Mouse (Mus musculus) layer of hippocampus, postnatal 25 days (tissue): ENCODE results near the gene Ccnb1ip1. TPM values are rescaled to one million over a fixed set of nuclear protein-coding genes. Genes with fewer than 3 reads are reported as not detected.

Experiments used
- DNase-seq, 2 experiments: peaks; one replicate each; pipeline ENCODE4 v3.0.0; 2022; ENCODE audit warnings: mixed read lengths in 2 of 2, low spot score in 1 of 2; ENCODE audit errors: extremely low spot score in 1 of 2
- total RNA-seq, 2 experiments: library from RNA; stranded (reverse); gene quantifications; 2 replicates each; pipeline ENCODE4 v1.2.3; 2021

Ccnb1ip1 gene
- total RNA-seq, 2 experiments from 2014 or later: 0.69 TPM; not detected in 1

DNA sequence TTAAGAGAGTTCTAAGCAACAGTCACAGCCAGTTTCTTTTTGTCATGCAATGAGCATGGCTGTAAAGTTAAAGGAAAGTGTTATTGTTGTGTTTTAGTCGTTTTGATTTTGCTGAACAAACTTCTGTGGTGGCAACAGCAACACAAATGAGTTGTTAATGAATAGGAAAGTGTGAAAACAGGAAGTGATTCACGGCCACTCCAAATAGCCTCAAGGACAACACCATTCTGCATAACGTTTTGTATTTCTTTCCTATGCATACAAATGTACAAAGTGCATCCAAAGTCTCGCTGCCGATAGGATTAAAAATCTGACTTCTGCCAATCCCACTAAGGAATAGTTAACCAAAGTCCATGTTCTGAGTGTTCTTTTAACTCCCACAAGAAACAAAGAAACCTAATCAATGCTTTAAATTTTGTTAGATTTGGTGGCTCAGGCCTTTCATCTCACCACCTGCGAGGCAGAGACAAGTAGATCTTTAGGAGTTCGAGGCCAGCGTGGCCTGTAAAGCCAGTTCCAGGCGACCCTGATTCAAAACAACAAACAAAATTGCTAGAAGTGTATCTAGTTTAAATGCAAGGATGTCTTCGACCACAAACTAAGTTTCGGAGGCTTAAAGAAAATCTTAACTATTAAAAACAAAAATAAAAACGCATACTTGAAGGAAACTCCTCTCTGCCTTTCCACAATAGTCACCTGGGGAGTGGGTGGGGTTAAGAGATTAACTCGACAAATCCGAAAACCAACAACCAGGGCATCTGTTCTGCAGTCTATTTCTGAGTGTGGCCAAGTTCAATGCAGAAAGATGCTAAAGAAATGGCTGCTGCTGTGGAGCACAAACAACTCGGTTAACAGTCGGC is 22.9 kb downstream of the Ccnb1ip1 start:
- DNase-seq: no peak

DNA sequence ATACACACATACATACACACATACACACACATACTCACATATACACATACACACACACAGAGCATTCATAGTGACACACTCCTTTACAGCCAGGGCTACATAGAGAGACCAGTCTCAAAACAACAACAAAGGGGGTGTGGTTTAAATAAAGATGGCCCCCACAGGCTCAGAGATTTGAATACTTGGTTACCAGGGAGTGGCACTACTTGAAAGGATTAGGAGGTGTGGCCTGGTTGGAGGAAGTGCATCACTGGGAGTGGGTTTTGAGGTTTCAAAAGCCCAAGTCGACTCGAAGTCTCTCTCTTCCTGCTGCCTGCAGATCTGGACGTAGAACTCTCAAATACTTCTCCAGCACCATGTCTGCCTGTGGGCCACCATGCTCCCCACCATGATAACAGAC is 25.4 kb downstream of the Ccnb1ip1 start:
- DNase-seq: no peak

DNA sequence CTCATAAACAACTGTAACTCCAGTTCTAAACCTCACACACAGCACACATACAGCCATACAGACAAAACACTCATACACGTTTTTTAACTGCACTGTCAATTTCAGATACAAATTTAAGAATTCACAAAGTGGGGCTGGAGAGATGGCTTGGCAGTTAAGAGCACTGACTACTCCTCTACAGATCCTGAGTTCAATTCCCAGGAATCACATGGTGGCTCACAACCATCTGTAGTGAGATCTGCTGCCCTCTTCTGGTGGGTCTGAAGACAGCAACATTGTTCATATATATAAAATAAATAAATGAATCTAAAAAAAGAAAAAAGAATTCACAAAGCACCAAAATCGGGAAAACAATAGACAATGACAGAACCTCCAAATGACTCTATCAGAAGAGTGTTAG is 36.2 kb downstream of the Ccnb1ip1 start:
- no peak for DNase-seq

DNA sequence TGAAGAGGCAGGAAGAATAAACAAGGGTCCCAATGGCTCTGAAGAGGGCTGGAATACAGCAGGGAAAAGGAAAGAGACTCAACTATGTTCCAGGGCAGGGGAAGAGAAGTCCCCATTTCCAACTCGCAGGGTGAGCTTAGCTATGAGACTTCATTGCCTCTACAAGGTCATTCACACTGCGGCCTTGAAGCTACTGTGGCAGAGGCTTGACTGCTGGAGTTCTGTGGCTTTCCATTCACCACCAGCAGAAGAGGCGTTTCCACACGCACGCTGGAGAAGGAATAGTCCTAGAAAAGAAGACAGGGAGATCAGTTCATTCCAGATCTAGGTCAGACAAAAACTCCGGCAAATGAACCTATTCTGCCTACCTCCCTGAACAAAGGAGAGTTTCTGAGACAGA is 41.8 kb downstream of the Ccnb1ip1 start:
- DNase-seq: no peak

DNA sequence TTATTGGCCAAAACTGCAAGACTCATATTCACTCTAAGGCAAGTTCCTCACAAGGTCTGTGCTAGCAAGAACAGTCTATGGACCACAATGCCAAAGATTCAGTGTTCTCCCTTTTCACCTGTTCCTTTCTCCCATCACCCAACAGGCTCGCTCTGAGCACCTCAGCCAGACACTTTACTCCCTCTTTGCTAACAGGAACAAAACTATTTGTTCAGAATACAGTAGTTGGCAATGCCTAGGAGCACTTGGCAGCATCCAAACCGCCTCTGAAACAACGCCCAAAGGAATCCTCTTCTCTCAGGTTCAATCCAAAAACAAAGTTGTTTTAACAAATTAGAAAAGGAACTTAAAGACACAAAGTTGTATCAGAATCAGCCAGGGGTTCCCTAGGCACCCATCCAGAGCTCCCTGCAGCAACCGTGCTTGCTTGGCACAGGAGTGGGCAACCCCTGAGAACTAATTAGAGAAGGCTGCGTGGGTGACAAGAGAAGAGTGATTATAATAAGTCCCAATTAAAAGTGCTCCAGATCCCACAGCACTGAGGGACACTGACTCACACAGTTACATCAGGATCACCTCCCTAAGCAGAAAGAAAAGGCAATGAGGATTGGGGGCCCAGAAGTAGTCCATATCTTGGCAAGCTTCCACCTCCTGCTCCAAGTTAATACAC is 49.0 kb downstream of the Ccnb1ip1 start:
- no peak for DNase-seq

DNA sequence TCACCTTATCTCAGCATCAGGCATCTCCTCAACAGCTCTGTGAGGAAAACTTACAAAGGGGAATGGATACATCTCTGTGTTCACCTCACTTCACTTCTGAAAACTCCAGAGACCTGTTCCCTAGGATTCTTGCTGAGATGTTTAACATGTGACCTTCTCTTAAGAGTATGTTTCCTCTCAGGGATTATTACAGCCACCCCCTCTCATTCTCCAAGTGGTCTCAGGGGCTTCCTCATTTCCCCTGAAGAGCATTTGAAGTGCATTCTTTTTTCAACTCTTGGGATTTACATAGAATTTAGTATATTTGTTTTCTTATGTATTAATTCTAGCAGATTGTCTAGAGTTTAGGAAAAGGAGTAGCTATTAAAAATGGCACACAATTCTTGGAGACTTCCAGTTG is 62.5 kb downstream of the Ccnb1ip1 start, which contains the start of gene Olfr749:
Olfr749 (minus strand) TSS at position 101 of the 400 bp plus-strand sequence.
- DNase-seq: no peak

DNA sequence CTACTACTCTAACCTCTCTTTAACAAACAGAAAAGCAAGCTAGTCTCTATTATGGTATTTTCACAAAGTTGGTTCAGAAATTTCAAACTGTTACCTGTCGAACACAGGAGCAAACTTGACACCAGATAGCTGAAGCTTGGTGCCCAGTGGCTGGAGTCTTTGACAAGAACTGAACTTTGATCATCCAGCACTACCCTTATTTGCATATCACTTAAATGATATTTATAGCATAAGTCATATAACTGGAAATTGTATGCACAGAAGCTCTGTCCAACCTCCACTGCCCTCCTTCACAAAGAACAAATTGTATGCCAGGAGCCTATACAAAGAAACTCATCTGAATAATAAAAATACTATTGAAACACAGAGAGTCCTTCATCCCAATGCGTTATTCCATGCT is 65.9 kb downstream of the Ccnb1ip1 start:
- no peak for DNase-seq

DNA sequence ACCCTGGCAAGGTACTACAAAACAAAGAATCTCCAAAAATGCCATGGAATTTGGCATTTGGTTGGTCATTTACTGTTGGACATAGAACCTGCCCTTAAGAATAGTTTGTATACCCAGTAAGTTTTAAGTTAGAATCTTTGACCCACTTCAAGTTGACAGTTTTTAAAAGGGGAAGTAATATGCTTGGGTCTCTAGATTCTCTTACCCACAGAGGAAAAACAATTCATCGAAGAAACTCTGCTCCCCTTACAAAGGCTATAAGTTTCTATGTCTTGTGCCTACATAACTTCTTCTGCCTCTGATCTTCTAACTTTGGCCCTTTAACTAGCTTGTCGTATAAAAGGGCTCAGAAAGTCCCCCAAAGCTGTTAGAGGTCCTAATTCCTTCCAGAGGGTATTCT is 67.2 kb downstream of the Ccnb1ip1 start:
- DNase-seq: no peak

Other genes starting within 250 kb of the Ccnb1ip1 start
- not detected for gene Olfr744, start 192.9 kb downstream of the Ccnb1ip1 start, total RNA-seq
- not detected for gene Olfr745, start 168.3 kb downstream of the Ccnb1ip1 start, total RNA-seq
- gene Olfr746, start 160.6 kb downstream of the Ccnb1ip1 start, total RNA-seq: not detected
- not detected for gene Olfr747, start 114.5 kb downstream of the Ccnb1ip1 start, total RNA-seq
- not detected for gene Olfr748, start 100.4 kb downstream of the Ccnb1ip1 start, total RNA-seq
- not detected for gene Olfr749, start 62.6 kb downstream of the Ccnb1ip1 start, total RNA-seq
- 10 to 100 TPM; 62.2 to 71.8 TPM for gene Ttc5, start 22.2 kb downstream of the Ccnb1ip1 start, total RNA-seq
- gene Parp2, start 109 bp upstream of the Ccnb1ip1 start, total RNA-seq: 10 to 100 TPM; 26.3 to 29.0 TPM
- 1 to 10 TPM; 2.1 to 3.1 TPM for gene Tep1, start 62.8 kb upstream of the Ccnb1ip1 start, total RNA-seq
- 1 to 10 TPM; 3.2 to 3.3 TPM for gene Klhl33, start 89.8 kb upstream of the Ccnb1ip1 start, total RNA-seq
- gene Osgep, start 117.2 kb upstream of the Ccnb1ip1 start, total RNA-seq: 10 to 100 TPM; 34.6 to 37.0 TPM
- 10 to 100 TPM; 67.4 to 75.4 TPM for gene Apex1, start 117.2 kb upstream of the Ccnb1ip1 start, total RNA-seq
- gene Pip4p1, start 123.1 kb upstream of the Ccnb1ip1 start, total RNA-seq: 10 to 100 TPM; 85.3 to 88.8 TPM
- gene Pnp, start 123.3 kb upstream of the Ccnb1ip1 start, total RNA-seq: 10 to 100 TPM; 13.0 to 17.4 TPM
- 10 to 100 TPM in 1 of 2 experiments, 1 to 10 TPM in 1; 8.9 to 14.9 TPM for gene Gm49342, start 136.8 kb upstream of the Ccnb1ip1 start, total RNA-seq
- 1 to 10 TPM in 1 of 2 experiments, under 1 TPM in 1; 0.62 to 1.1 TPM for gene Pnp2, start 148.3 kb upstream of the Ccnb1ip1 start, total RNA-seq
- not detected for gene Rnase10, start 200.0 kb upstream of the Ccnb1ip1 start, total RNA-seq
- gene Rnase9, start 234.1 kb upstream of the Ccnb1ip1 start, total RNA-seq: not detected
- gene Rnase11, start 242.4 kb upstream of the Ccnb1ip1 start, total RNA-seq: not detected
- not detected for gene Rnase12, start 249.9 kb upstream of the Ccnb1ip1 start, total RNA-seq